Mouse (Mus musculus) liver, adult 2 months (tissue): ENCODE measurements around the gene Ccdc30. TPM values are rescaled to one million over a fixed set of nuclear protein-coding genes. Genes with fewer than 3 reads are reported as not detected.

Experiments
- DNase-seq: peaks from one replicate; pipeline ENCODE4 v3.0.0-alpha.2; 2011; ENCODE audit warnings: low read depth, low spot score; ENCODE audit errors: extremely low read depth
- H3K27ac ChIP-seq: fragments of 200-500 bp; replicated peaks from 2 replicates; pipeline ENCODE4 v1.5.1; 2012; ENCODE audit warnings: low read depth, mild to moderate bottlenecking, control low read depth, inconsistent platforms, low read length; ENCODE audit not compliant: insufficient read depth
- H3K27me3 ChIP-seq: fragments of 200-500 bp; 2 replicates; pipeline ENCODE4 v1.6.1; 2012; ENCODE audit warnings: mild to moderate bottlenecking, moderate library complexity, low read length, inconsistent platforms; ENCODE audit not compliant: control insufficient read depth, insufficient read depth
- H3K36me3 ChIP-seq: fragments of 200-500 bp; 2 replicates; pipeline ENCODE4 v1.6.1; 2012; ENCODE audit warnings: low read length, inconsistent platforms; ENCODE audit not compliant: control insufficient read depth, insufficient read depth
- H3K4me1 ChIP-seq: fragments of 200-500 bp; 2 replicates; pipeline ENCODE4 v1.6.1; 2011; ENCODE audit warnings: low read length; ENCODE audit not compliant: control insufficient read depth, insufficient read depth
- H3K4me3 ChIP-seq: fragments of 200-500 bp; 2 replicates; pipeline ENCODE4 v1.5.1; 2011; ENCODE audit warnings: low read depth, mild to moderate bottlenecking, control low read depth, low read length, moderate library complexity; ENCODE audit not compliant: insufficient read depth
- H3K79me2 ChIP-seq: fragments of 200-500 bp; 2 replicates; pipeline ENCODE4 v1.6.1; 2012; ENCODE audit warnings: inconsistent platforms, mild to moderate bottlenecking, low read length, moderate library complexity; ENCODE audit not compliant: control insufficient read depth, insufficient read depth
- H3K9ac ChIP-seq: fragments of 200-500 bp; 2 replicates; pipeline ENCODE4 v1.6.1; 2012; ENCODE audit warnings: low read depth, mild to moderate bottlenecking, control low read depth, inconsistent platforms, low read length
- CTCF ChIP-seq: fragments of 200-500 bp; IDR thresholded peaks from 2 replicates; pipeline ENCODE4 v1.5.1; 2011; ENCODE audit warnings: low read depth, low read length, control low read depth
- POLR2A ChIP-seq: fragments of 200-500 bp; IDR thresholded peaks from 2 replicates; pipeline ENCODE4 v1.6.1; 2011; ENCODE audit warnings: low read length, control low read depth; ENCODE audit not compliant: insufficient read depth; ENCODE audit errors: extremely low read depth
- WGBS: fragments of 180-500 bp; shearing (Covaris S2); methylation state at CpG from one replicate; pipeline ENCODE4 v1.1.7; 2018; 5-methylcytosine and 5-hydroxymethylcytosine counted together
- polyA plus RNA-seq: library from polyadenylated mRNA; depleted of rRNA; stranded (reverse); fragments of >200 nt; gene quantifications from 2 replicates; pipeline ENCODE4 v1.2.3, GENCODE M21; 2012
- total RNA-seq: library from RNA; depleted of rRNA; stranded (reverse); fragments of >200 nt; gene quantifications from 2 replicates; pipeline ENCODE4 v1.2.3, GENCODE M21; 2014

Ccdc30 gene
- total and polyA plus RNA-seq, 2 experiments: 3.0 to 5.9 TPM

GRCm38 (mm10) chr4:119425077-119425476 is 9.8 kb upstream of the Ccdc30 start:
- no peaks in the 10 kb centered on the region for H3K27me3 ChIP-seq
- no peak overlapping the region for H3K27ac ChIP-seq
- H3K9ac ChIP-seq: no peak overlapping the region
- H3K4me1 ChIP-seq: peaks cover 9% of the 10 kb centered on the region
- 0 out of 2 replicates have a peak, but pooled peaks cover 2% of the 10 kb centered on the region for H3K36me3 ChIP-seq
- 88% methylated on average over 2 of the region's 2 CpGs for WGBS
- TF ChIP-seq CTCF: no peak
- H3K79me2 ChIP-seq: no peaks in the 10 kb centered on the region
- H3K4me3 ChIP-seq: no peak overlapping the region
- no peak for DNase-seq

GRCm38 (mm10) chr4:119422294-119422964 is 7.1 kb upstream of the Ccdc30 start, which contains the start of the genes Ppcs and Zmynd12:
TSS of gene Ppcs (minus strand) at chr4:119422420.
TSS of gene Zmynd12 (plus strand) at chr4:119422814.
- Histone ChIP-seq H3K4me3 (peak within 1 kb of the TSS; percentile 94), H3K79me2 (no peaks in the 10 kb centered on the region), H3K36me3 (peaks cover 7% of the 10 kb centered on the region; the same call in 1 of the 2 replicates), H3K27ac (peak within 1 kb of the TSS; percentile 93), H3K9ac (peak within 1 kb of the TSS; percentile 95), H3K27me3 (no peaks in the 10 kb centered on the region), H3K4me1 (peaks cover 10% of the 10 kb centered on the region)
- DNase-seq: peak; percentile 93
- WGBS: under 1% methylated on average over 52 of the region's 52 CpGs
- TF ChIP-seq CTCF: no peak
- peak; percentile 74 for TF ChIP-seq POLR2A

DNA sequence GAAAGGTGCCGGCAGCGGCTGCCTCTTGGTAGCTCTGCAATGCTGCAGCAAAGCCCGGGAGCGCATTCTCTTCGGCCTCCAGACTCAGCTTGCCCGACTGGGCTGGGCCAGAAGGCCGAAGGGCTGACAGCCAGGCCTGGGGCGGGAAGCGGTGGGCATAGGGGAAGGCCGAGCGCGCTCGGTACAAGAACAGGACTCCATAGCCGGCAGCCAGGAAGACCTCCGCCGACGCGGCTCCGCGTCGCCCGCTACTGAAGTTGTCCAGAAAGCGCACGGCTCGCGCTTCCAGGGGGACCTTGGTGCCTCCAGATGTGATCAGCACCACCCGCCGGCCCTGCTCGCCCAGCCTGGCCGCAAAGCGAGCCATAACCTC is 6.6 kb upstream of the Ccdc30 start:
- Histone ChIP-seq H3K4me3 (peak overlapping the region; percentile 94), H3K27ac (peak overlapping the region; percentile 93), H3K9ac (peak overlapping the region; percentile 95), H3K36me3 (peaks cover 7% of the 10 kb centered on the region; the same call in 1 of the 2 replicates), H3K27me3 (no peaks in the 10 kb centered on the region), H3K4me1 (peaks cover 15% of the 10 kb centered on the region), H3K79me2 (no peaks in the 10 kb centered on the region)
- peak; percentile 26 for DNase-seq
- WGBS: under 1% methylated on average over 31 of the region's 31 CpGs
- TF ChIP-seq POLR2A: no peak
- TF ChIP-seq CTCF: no peak

DNA sequence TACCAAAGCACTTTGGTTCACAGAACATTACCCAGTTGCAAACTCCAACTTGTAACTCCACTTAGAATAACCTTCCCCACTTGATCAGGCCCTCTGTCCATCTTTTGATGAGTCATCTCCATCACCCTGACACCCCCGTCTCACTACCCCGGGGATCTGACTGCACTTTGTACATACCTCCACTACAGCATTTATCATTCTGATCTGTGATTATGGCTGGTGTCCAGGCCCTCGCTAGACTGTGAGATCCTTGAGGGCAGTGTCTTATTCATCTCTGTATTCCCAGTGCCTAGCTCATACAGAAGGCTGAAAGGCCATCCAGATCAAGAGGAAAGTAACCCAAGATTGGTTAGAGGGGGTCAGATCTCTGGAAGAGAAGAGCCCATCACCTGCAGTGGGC is 5.9 kb upstream of the Ccdc30 start:
- H3K27ac ChIP-seq: peak overlapping the region; percentile 93; the same call in 1 of the 2 replicates
- H3K4me3 ChIP-seq: peak overlapping the region; percentile 94
- no peak overlapping the region for H3K9ac ChIP-seq
- no peaks in the 10 kb centered on the region for H3K27me3 ChIP-seq
- peaks cover 17% of the 10 kb centered on the region for H3K4me1 ChIP-seq
- peaks cover 7% of the 10 kb centered on the region; the same call in 1 of the 2 replicates for H3K36me3 ChIP-seq
- no peak for DNase-seq
- WGBS: 15% methylated on average over 3 of the region's 3 CpGs
- TF ChIP-seq CTCF: no peak
- TF ChIP-seq POLR2A: no peak
- H3K79me2 ChIP-seq: no peaks in the 10 kb centered on the region

- TF ChIP-seq CTCF: no peak
- TF ChIP-seq POLR2A: no peak
- 56% methylated on average over 3 of the region's 3 CpGs for WGBS
- Histone ChIP-seq H3K9ac (no peak overlapping the region), H3K36me3 (peaks cover 7% of the 10 kb centered on the region; the same call in 1 of the 2 replicates), H3K4me1 (peaks cover 19% of the 10 kb centered on the region), H3K79me2 (no peaks in the 10 kb centered on the region), H3K27me3 (no peaks in the 10 kb centered on the region), H3K4me3 (no peak overlapping the region), H3K27ac (no peak overlapping the region)
- no peak for DNase-seq
Measured at GRCm38 (mm10) chr4:119417894-119418293, 2.6 kb upstream of the Ccdc30 start.

DNA sequence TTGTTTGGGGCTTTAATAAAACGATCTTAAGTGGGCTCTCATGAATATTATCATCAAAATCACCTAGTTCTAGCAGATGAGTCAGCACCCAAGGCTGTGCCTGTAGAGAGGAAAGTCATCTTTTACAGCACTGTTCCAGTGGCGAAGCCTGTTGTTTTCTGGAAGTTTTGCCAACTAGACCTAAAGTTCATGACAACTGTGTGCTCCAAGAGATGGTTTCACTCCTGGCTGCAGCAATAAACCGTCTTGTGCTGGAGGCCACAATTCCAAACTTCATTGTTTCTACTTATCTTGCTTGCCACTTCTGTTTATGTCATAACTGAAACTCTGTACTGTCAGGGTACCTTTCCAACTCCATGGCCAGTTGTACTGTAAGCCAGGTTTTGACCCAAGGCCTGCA is 1.9 kb upstream of the Ccdc30 start:
- TF ChIP-seq POLR2A: no peak

More for the DNA sequence above, 1.9 kb upstream of the Ccdc30 start:
- Histone ChIP-seq H3K36me3 (peaks cover 7% of the 10 kb centered on the region; the same call in 1 of the 2 replicates), H3K27me3 (no peaks in the 10 kb centered on the region), H3K4me3 (no peak overlapping the region), H3K9ac (no peak overlapping the region), H3K79me2 (no peaks in the 10 kb centered on the region), H3K4me1 (peaks cover 19% of the 10 kb centered on the region), H3K27ac (peak overlapping the region; percentile 32; the same call in 1 of the 2 replicates)
- peak; percentile 82 for DNase-seq
- 28% methylated on average over 3 of the region's 3 CpGs for WGBS
